Comparison of ENCODE assay signal across 8 mouse cellular contexts in genomic region chr12:68862313-68862990, GRCm38 (mm10).
DNase-seq lines count a peak whose midpoint lies in the region; TF ChIP-seq lines count a peak whose summit lies in the region.

No protein-coding gene starts in this region.

- no peak overlapping the region for H3K4me3 ChIP-seq in heart, adult 2 months
- no peak overlapping the region for H3K4me3 ChIP-seq in left cerebral cortex, adult 2 months

- no peaks in the 10 kb centered on the region for H3K27me3 ChIP-seq in heart, adult 2 months (ENCODE audit: control insufficient read depth, insufficient read depth, low read length)

- WGBS in heart, adult 2 months: 41% methylated on average over 5 of the region's 5 CpGs

- no peaks in the 10 kb centered on the region for H3K4me1 ChIP-seq in heart, adult 2 months (ENCODE audit: control insufficient read depth, insufficient read depth, low read length)

- no peak for TF ChIP-seq EP300 in heart, adult 2 months (IDR thresholded peaks at IDR 0.05; ENCODE audit: insufficient read depth, low read depth, low read length)

- no peaks in the 10 kb centered on the region for H3K79me2 ChIP-seq in heart, adult 2 months (replicated peaks; ENCODE audit: control insufficient read depth, insufficient read depth, low read length)

- no peak overlapping the region for H3K27ac ChIP-seq in heart, adult 2 months
- no peak overlapping the region for H3K27ac ChIP-seq in left cerebral cortex, adult 2 months

- peak; percentile 70 for TF ChIP-seq CTCF in heart, adult 2 months (IDR thresholded peaks at IDR 0.05)
- peak; percentile 78 for TF ChIP-seq CTCF in left cerebral cortex, adult 2 months (IDR thresholded peaks at IDR 0.05)

- no peak for DNase-seq in heart, adult 2 months
- no peak for DNase-seq in heart, postnatal 36 days
- peak; percentile 80 for DNase-seq in 3T3-L1 (ENCODE audit: low read depth, low spot score)
- DNase-seq in c-Kit-positive CD71-negative TER-119-negative erythroid progenitor cells, embryonic 14.5 days (ENCODE audit: low read depth): peak; percentile 12
- peak; percentile 69 for DNase-seq in forelimb bud, embryonic 11.5 days (ENCODE audit: low read depth, low spot score)
- DNase-seq in left cerebral cortex, adult 2 months (ENCODE audit: extremely low spot score in 1 of 2, low spot score in 2 of 2): peak; percentile 33 to 52
- peak; percentile 10 for DNase-seq in right cerebral cortex, postnatal 4 days
- no peak for DNase-seq in natural killer cell, adult 2 months (ENCODE audit: low spot score in 2 of 2)

- intact Hi-C loops in heart, adult 2 months (cut with DNase I): no loop called here
- intact Hi-C loops in heart, postnatal 36 days (cut with DNase I): loop anchor here (5.0 kb wide), 1 partner anchor 1430 kb away; no protein-coding TSS in a partner anchor
- intact Hi-C loops in left cerebral cortex, adult 2 months (cut with DNase I): loop anchor here (1.0 to 10.0 kb wide), 2 partner anchors 222 to 1434 kb away; no protein-coding TSS in a partner anchor

- H3K9ac ChIP-seq in heart, adult 2 months (ENCODE audit: low read depth, low read length): no peak overlapping the region

- TF ChIP-seq POLR2A in heart, adult 2 months (IDR thresholded peaks at IDR 0.05; ENCODE audit: insufficient read depth, low read depth, low read length): no peak

- H3K36me3 ChIP-seq in heart, adult 2 months (ENCODE audit: control insufficient read depth, insufficient read depth, low read length): no peaks in the 10 kb centered on the region

Comparison
In these comparisons a context has a peak if more than half of its experiments do, and no peak if none do; other contexts are left out.
1. DNase-seq: peak in 3T3-L1 (single experiment), c-Kit-positive CD71-negative TER-119-negative erythroid progenitor cells, embryonic 14.5 days (single experiment), forelimb bud, embryonic 11.5 days (single experiment), left cerebral cortex, adult 2 months (2 of 2) and right cerebral cortex, postnatal 4 days (single experiment); none in heart, adult 2 months (0 of 2), heart, postnatal 36 days (0 of 2) and natural killer cell, adult 2 months (0 of 2).